Mouse (Mus musculus): ENCODE data around the gene Bod1.

Bod1 gene

DNA sequence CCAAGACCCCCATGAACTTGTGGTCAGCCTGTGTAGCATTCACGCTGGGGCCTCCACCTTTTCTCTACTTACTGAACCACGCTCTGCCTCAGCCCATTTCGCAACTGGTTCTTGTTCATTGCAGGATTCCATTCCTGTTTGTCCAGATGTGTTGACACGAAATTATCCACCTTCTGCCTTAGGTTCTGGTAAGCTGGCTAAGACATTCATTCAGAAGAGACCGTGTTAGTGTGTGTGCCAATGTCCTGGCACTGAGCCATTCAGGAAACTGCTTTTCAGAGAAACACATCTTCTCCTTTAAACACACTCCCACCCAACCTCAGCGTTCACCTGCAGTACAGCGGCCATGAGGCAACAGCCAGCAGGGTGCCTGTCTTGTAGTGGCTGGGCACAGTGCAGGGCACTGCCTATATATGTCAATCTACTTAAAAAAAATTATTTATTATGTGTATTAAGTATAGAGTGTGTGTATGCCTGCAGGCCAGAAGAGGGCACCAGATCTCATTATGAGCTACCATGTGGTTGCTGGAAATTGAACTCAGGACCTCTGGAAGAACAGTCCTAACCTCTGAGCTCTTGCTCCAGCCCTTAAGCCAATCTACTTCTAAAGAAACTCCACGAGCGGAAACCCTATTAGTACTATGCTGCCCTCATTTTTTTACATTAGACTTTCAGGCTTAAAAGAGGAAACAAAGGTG is 2.4 kb downstream of the Bod1 start:
- DNase-seq (ENCODE audit: extremely low spot score, low read depth, low spot score): no peak

GRCm38 (mm10) chr11:31664186-31664585 is 7.5 kb downstream of the Bod1 start:
- no peak for DNase-seq (ENCODE audit: extremely low spot score, low read depth, low spot score)

DNA sequence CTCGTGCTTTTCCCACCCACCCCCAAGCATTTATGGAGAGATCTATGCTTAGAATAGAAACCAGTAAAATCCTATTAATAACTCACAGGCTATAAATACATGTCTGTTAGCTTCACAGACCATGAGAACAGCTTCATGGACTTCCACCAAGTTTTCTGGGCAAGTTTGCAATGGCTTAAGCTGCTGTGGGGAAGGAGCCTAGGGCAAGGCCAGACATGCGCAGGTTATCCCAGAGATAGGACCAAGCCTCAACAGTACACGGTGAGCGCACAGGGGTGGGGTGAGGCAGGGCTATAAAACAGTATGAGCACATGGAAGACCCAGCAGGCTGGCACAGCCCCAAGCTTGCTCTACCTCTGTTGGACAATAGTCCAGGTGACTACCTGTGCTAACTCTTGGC is 8.2 kb downstream of the Bod1 start:
- no peak for DNase-seq (ENCODE audit: extremely low spot score, low read depth, low spot score)

DNA sequence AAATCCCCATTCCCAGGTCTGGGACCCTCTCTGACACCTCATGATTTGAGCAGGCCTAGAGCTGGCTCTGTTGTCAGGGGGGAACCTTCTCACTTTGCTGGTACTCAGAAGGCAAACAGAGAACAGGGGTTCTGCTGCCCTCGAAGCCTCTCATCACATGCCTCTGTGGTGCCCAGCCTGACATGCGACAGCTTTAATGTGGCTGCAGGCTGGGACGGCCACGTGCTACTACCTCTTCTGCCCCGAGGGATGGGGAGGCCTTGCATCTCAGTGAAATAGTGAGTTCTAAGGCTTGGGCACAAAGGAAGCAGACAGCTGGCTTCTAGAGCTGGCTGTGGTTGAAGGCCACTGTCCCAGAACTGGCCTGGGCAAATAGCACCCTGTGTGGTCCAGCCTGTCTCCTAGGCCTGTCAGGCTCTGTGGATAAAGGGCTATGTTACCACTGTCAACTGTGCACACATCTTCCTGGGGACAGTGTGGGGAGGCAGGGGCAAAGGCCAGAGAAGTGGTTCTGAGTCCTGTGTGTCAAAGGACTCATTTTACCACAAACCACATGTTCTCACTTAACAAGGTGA is 8.7 kb downstream of the Bod1 start:
- no peak for DNase-seq (ENCODE audit: extremely low spot score, low read depth, low spot score)

DNA sequence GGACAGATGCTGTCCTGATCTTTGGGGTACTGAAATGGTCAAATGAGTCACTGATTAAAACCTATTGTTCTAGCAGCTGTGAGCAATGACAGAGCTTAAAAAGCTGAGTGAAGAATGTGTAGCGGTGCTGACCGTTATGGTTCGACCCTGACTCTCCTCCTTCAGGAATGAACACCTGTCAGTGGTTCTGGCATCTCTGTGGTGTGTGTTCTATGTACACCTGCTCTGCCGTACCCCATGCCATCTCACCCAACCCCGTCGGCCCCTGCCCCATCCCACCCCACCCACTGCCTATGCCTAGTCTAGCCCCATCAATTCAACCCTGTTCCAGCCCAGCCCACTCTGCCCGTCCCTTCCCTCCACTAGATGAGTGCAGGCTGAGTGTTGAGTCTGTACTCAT is 9.5 kb downstream of the Bod1 start:
- no peak for DNase-seq (ENCODE audit: extremely low spot score, low read depth, low spot score)

DNA sequence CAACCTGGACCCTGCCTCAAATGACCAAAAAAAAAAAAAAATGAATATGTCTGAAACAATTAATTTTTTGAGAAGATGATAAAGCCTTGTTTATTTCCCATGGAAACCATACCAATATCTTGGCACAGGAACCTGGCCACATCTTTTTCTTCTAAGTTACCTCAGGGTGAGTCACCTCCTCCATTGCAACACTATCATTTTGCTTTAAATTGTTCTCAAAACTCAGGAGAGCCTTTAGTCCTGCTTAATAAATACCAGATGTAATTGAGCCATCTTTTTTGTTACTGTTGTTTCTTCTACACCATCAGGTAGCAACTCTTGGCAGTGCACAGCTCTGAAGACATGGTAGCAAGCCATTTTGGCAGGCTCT is 13.9 kb downstream of the Bod1 start:
- no peak for DNase-seq (ENCODE audit: extremely low spot score, low read depth, low spot score)

DNA sequence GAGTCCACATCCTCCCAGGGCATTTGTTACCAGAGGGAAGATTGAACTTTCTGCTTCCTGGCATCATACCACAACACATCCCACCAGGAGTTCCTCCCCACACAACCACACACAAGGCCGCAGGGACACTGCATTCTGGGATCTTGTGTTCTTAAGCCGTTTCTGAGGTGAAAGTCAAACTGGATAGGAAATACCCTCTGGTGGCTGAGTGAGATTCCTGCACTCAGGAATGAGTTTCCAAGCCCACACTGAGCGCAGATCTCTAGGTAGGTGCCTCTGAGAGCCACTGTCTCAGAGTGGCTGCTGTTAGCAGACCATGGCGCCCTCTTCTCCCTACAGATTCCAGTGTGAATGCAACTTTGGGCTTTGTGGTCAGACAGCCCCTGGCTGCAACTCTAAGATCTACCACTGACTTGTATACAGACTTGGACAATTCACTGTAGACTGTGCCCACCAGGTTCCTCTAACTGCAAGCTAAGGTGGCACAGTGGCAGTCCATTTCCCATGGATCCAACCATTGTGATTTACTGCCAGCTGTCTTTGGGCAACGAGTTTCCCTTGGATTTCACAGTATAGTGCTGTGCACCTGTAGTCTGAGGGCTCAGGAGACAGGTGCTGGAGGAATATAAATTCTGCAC is 14.4 kb downstream of the Bod1 start:
- no peak for DNase-seq (ENCODE audit: extremely low spot score, low read depth, low spot score)

DNA sequence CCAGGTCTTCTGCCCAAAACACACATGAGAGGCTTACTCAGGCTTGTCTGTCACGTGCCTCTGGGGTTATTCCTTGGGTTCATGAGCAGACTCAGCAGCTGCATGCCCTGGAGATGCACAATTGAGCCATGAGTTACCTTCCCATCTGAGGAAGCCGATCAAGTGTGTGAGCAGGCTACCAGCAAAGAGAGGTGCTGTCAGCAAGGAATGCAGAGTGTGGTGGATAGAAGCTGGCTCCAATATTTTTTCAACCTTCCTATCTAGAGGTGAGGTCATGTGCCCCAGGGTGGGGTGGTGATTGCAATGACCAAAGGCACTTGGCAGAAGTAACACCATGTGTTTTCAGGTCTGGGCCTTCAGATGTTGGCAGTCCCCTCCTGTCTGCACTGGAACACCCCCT is 22.2 kb downstream of the Bod1 start:
- no peak for DNase-seq (ENCODE audit: extremely low spot score, low read depth, low spot score)

DNA sequence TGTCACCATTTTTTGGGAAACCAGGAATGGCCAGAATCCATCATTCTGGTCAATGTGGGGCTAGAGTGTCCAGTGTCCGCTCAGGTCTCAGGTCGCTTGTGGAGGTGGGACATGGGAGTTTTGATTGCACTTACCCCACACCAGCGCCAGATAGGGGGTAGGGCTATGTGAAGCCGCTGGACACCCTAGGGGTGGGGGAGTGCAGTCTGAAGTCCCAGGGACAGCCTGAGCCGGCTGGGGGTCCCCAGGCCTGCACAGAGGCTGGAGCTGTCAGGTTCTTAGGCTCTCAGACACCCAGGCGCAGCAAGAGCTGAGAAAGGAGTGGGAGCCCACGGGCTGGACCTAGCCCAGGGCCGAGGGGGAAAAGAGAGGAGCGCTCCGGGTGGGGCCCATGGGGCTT is 24.4 kb downstream of the Bod1 start:
- DNase-seq (ENCODE audit: extremely low spot score, low read depth, low spot score): no peak

DNA sequence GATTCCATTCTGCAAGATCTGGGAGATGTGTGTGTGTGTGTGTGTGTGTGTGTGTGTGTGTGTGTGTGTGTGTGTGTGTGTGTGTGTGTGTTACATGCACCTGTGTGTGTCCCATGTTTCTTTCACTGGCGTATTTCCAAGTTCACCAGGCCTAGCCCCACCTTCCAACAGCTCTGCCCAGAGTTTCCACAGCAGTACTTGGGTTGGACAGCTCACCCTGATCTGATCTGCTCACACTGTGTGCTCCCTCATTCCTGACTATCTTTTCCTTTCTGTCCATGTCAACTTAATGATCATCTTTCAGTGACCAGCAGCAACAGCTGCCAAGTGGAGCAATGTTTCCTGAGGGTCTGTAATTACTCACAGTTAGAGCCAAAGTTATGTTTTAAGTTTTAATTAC is 25.1 kb downstream of the Bod1 start:
- no peak for DNase-seq (ENCODE audit: extremely low spot score, low read depth, low spot score)

- no peak for DNase-seq (ENCODE audit: extremely low spot score, low read depth, low spot score)
These were observed 28.6 kb downstream of the Bod1 start for GRCm38 (mm10) chr11:31643120-31643519.

DNA sequence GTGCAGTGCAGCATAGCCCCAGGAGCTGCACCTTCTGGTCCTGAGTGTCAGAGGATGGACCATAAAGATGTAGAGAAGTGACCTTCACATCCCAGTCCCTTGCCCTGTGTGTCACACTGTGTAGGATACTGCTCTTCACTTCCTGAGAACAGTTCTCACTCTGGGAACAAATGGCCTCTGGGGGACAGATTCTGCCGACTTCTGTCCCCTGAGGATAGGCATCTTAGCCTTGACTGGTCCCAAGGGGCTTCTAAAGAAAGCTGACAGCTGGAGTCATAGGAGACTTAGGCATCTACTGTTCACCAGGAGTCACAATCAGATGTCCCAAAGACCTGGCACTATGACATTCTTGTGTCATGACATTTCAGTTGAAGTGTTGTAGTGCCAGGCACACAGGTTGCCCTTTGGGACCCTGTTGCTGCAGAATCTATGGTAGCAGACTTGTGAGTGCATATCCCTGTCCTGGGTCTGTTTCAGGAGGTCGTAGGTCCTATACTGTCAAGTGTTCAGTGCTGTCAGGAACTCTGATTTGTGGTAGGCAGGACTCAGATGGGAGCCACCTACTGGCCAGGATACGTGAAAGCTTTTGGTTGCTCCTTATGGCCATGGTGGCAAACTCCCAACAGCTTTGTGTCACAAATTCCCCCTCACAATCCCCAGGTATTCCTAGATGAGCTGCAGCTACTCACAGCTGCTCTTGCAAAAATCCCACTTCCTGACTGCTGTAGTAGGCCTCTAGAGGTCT is 30.4 kb downstream of the Bod1 start:
- DNase-seq (ENCODE audit: extremely low spot score, low read depth, low spot score): no peak

DNA sequence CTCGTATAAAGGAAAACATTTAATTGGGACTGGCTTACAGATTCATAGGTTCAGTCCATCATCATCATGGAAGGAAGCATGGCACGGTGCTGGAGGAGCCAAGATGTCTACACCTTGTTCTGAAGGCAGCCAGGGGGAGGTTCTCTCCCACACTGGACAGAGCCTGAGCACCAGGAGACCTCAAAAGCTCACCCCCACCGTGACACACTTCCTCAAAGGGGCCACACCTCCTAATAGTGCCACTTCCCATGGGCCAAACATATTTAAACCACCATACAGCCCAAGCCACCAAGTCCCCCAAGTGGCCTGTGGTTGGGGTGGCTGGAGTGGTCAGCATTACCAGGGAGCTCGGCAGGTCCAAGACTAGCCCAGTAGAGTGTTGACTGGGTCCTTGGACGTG is 31.5 kb downstream of the Bod1 start:
- DNase-seq (ENCODE audit: extremely low spot score, low read depth, low spot score): no peak

DNA sequence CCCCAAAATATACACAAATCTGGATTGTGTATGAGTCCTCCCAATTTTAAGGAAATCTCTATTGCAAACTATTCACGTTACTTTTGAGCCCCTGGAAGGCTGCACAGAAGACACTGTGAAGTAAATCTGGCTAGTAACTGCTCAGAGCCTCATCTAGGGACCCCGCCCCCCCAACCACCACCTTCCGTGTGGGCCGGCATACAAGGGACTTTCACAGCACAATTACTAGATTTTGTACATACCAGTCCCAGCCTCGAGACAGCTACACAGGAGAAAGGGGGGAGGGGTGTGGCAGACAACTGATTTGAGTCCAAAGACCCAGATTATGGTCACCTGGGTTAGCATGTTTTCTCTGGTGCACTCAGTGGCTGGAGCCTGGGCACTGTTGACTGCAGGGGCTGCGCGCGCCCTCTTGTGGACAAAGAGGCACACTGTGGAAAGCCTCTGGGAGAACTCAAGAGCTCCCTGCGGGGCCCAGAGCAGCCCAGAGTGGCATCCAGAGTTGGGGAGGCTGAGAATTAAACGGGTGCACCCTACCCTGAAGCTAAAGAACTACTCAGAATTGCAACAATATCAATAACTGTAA is 33.8 kb downstream of the Bod1 start:
- DNase-seq (ENCODE audit: extremely low spot score, low read depth, low spot score): peak; percentile 26

DNA sequence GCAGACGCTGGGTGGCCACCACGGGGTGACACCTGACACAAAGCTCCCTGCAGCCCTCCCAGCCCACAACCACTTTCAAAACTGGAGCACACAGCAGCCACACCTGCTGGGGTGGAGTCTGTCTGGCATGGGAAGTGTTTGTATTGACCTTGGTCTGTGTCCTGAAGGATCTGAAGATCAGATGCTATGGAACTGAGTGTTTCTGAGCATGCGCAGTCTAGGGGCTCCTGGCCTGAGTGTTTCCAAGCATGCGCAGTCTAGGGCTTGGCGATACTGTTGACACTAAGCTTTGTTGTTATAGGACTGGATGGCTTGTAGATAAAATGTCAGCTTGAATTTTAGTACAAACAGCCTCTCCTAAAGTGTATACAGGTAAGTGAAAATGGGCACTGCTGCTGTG is 43.0 kb downstream of the Bod1 start:
- no peak for DNase-seq (ENCODE audit: extremely low spot score, low read depth, low spot score)

- DNase-seq (ENCODE audit: extremely low spot score, low read depth, low spot score): no peak
These were observed 50.9 kb downstream of the Bod1 start for GRCm38 (mm10) chr11:31620796-31621195.

DNA sequence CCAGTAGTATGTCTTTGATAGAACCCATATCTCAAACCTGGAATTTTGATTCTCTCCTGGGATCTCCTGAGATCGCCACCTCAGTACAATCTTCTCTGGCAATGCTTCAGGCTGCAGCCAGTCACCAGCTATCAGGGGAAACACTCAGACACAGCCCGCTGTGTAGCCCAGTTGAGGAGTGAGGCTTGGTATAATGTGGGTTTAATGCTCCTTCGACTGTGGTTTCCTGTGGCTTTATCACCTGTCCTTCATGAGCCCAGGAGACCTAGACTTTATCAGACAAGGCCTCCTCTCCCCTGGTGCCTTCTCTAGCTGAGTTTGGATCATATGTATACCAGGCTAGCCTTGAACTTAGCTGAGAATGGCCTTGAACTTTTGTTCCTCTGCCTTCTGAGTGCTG is 53.9 kb downstream of the Bod1 start:
- DNase-seq (ENCODE audit: extremely low spot score, low read depth, low spot score): no peak

GRCm38 (mm10) chr11:31617236-31617635 is 54.4 kb downstream of the Bod1 start:
- DNase-seq (ENCODE audit: extremely low spot score, low read depth, low spot score): no peak

GRCm38 (mm10) chr11:31616722-31617121 is 55.0 kb downstream of the Bod1 start:
- DNase-seq (ENCODE audit: extremely low spot score, low read depth, low spot score): no peak
